Mouse (Mus musculus) forebrain, embryonic 16.5 days (tissue): Measurements from ENCODE around the gene Dok3. TPM values are rescaled to one million over a fixed set of nuclear protein-coding genes. Genes with fewer than 3 reads are reported as not detected.
"Not testable (repeated sequence)": the region's sequence is repeated elsewhere in the genome, so short reads cannot be mapped to it uniquely, and the experiment has no call there.

Experiments
- ATAC-seq: fragments of 200-750 bp; cut with Nextera tagmentation; 2 replicates; pipeline ENCODE4 v1.8.0; 2017; ENCODE audit warnings: mild to moderate bottlenecking, moderate library complexity
- H3K27ac ChIP-seq: fragments of 300-500 bp; sonication (generic); 2 replicates; pipeline ENCODE4 v1.5.1; 2014; ENCODE audit warnings: low read length, control low read depth
- H3K27me3 ChIP-seq: fragments of 300-500 bp; sonication (generic); replicated peaks from 2 replicates; pipeline ENCODE4 v1.6.1; 2014; ENCODE audit warnings: low read length; ENCODE audit not compliant: control insufficient read depth, insufficient read depth
- H3K36me3 ChIP-seq: fragments of 300-500 bp; sonication (generic); 2 replicates; pipeline ENCODE4 v1.6.1; 2014; ENCODE audit not compliant: control insufficient read depth, insufficient read depth
- H3K4me1 ChIP-seq: fragments of 300-500 bp; sonication (generic); replicated peaks from 2 replicates; pipeline ENCODE4 v1.6.1; 2014; ENCODE audit warnings: low read length; ENCODE audit not compliant: control insufficient read depth, insufficient read depth
- H3K4me2 ChIP-seq: fragments of 300-500 bp; sonication (generic); 2 replicates; pipeline ENCODE4 v1.6.1; 2014; ENCODE audit warnings: mild to moderate bottlenecking, low read length, control low read depth
- H3K4me3 ChIP-seq: fragments of 300-500 bp; sonication (generic); replicated peaks from 2 replicates; pipeline ENCODE4 v1.5.1; 2014; ENCODE audit warnings: mild to moderate bottlenecking, low read length, control low read depth
- H3K9ac ChIP-seq: fragments of 300-500 bp; sonication (generic); replicated peaks from 2 replicates; pipeline ENCODE4 v1.6.1; 2014; ENCODE audit warnings: low read depth, low read length, control low read depth
- H3K9me3 ChIP-seq: fragments of 300-500 bp; sonication (generic); 2 replicates; pipeline ENCODE4 v1.6.1; 2016; ENCODE audit warnings: low read length; ENCODE audit not compliant: control insufficient read depth
- WGBS: fragments of 180-500 bp; shearing (Covaris S2); extraction: QIAGEN DNeasy Blood & Tissue Kit; methylation state at CpG from one replicate; pipeline ENCODE4 v1.1.7; 2014; 5-methylcytosine and 5-hydroxymethylcytosine counted together
- polyA plus RNA-seq: library from polyadenylated mRNA; unstranded; fragments of >200 nt; fragmentation: Nextera tagmentation; extraction: Ambion mirVana; gene quantifications from 2 replicates; pipeline ENCODE4 v1.2.1, GENCODE M21; 2015

The Dok3 gene
- polyA plus RNA-seq, result 3.1 and 4.6 TPM in 2 replicates

DNA sequence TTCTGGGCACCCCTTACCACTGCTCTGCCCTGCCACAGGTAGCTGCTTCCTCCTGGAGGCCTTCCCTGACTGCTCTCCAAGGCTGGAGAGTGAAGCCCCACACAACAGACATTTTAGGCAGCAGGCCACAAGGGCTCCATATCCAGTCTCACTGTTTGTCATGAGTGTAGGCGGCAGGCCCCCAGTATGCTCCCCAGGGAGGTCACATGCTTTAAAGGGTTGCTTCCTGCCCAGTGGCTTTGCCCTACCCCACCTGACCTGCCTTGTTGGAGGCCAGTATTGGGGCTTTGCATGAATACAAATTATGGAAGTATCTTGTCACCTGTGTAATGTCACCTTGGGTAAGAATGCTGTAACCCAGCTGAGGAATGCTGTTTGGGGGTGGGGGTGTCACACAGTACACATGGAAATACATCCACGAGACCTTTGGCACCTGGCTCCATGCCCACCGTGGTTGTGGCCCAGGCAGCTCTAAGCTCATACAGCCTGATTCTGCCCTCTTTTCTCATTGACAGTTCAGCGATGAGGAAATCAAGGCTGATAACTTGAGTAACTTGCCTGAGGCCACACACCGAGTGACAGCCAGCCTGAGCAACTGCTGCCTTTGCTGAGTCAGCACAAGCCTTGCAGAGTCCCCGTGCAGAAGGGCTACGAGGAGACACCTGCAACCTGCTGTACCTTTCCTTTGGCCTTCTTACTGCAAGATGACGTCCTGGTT is at the start of gene Dok3:
Gene Dok3 (minus strand): TSS at position 99 of the 718 bp plus-strand sequence.
- no peak for ATAC-seq
- H3K4me2 ChIP-seq, result no peak within 1 kb of the TSS
- peaks cover 31% of the 10 kb centered on the region for H3K36me3 ChIP-seq
- WGBS, result 84% methylated on average over 8 of the region's 8 CpGs
- H3K4me1 ChIP-seq, result no peaks in the 10 kb centered on the region
- no peaks in the 10 kb centered on the region for H3K27me3 ChIP-seq
- H3K27ac ChIP-seq, result no peak within 1 kb of the TSS
- H3K9ac ChIP-seq, result no peak within 1 kb of the TSS
- H3K4me3 ChIP-seq, result no peak within 1 kb of the TSS
- H3K9me3 ChIP-seq, result no peaks in the 10 kb centered on the region

DNA sequence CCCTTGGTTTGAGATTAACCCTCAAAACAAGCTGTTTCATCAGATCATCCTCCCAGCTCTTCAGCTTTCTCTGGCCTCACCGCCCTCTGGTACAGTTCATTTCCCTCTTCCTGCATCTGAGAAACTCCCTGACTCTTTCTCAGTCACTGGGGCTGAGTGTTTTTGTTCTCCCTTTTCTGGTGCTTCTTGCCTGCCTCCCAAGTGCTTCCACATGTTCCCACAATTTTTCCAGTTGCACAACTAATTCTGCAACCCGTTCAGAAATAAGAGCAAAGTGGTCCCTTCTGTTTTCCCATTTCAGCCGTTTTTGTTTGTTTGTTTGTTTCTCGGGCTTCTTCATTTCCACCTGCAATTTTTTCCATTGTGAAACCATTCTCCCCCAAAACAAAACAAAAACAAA is 49.0 kb upstream of the Dok3 start:
- Histone ChIP-seq H3K4me3 (no peak overlapping the region), H3K27me3 (no peaks in the 10 kb centered on the region), H3K4me1 (no peaks in the 10 kb centered on the region), H3K9me3 (no peaks in the 10 kb centered on the region), H3K4me2 (no peak overlapping the region), H3K27ac (no peak overlapping the region), H3K36me3 (no peaks in the 10 kb centered on the region), H3K9ac (no peak overlapping the region)
- 91% methylated on average over 4 of the region's 4 CpGs for WGBS
- ATAC-seq, result no peak

DNA sequence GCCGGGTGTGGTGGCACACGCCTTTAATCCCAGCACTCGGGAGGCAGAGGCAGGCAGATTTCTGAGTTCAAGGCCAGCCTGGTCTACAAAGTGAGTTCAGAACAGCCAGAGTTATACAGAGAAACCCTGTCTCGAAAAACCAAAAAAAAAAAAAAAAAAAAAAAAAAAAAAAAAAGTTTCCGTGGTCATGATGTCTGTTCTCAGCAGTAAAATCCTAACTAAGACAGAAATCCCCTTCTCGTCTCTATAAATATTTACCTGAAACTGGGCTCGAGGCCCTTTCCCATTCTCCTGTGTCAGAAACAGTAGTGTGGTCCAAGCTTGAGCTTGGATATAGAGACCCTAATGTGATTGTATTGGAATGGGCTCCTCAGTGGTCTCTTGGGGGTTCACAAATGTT is 47.8 kb upstream of the Dok3 start:
- ATAC-seq, result not testable (repeated sequence)
- WGBS, result 88% methylated on average over 7 of the region's 7 CpGs

DNA sequence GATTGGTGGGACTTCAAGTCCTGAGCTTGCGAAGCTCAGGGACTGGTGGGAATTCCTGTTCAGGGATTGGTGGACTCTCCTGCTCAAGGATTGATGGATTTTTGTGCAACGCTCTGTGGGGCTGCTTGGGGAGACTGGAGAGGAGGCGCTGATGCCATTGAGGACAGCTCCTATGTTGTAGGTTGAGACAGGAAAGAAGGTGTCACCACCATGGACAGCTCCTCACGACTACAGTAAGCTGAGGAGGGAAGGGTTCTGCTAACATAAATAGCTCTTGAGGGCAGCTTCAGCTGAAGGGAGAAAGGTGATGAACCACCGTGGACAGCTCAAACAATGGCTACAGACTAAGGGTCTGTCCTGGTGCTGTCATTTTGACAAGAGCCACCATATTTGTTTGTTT is 46.8 kb upstream of the Dok3 start:
- Histone ChIP-seq H3K9me3 (no peaks in the 10 kb centered on the region), H3K36me3 (no peaks in the 10 kb centered on the region), H3K27me3 (no peaks in the 10 kb centered on the region), H3K4me1 (peaks cover 8% of the 10 kb centered on the region), H3K9ac (no peak overlapping the region), H3K27ac (no peak overlapping the region), H3K4me3 (no peak overlapping the region), H3K4me2 (no peak overlapping the region)
- no peak for ATAC-seq
- 63% methylated on average over 5 of the region's 5 CpGs for WGBS

More for the DNA sequence above, 47.8 kb upstream of the Dok3 start:
- not testable (repeated sequence) for H3K4me3 ChIP-seq, H3K9me3 ChIP-seq, H3K36me3 ChIP-seq, H3K27ac ChIP-seq, H3K27me3 ChIP-seq, H3K4me2 ChIP-seq, H3K4me1 ChIP-seq, H3K9ac ChIP-seq

DNA sequence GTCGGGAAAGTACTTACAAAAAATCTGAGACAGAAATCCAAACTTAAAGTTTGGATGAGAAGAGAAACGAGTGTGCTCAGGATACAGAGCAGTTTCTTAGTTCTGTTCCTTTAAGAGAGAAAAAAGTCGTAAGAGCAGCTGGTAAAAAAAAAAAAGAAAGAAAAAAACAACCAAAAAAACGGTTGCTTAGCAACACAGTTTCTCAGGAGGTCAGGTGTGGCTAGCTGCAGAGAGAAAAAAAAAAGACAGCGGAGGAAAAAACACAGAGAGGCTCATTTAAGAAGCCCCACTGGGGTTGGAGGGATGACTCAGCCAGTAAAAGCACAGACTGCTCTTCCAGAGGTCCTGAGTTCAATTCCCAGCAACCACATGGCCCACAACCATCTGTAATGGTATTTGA is 45.2 kb upstream of the Dok3 start:
- Histone ChIP-seq H3K36me3 (no peaks in the 10 kb centered on the region), H3K9ac (no peak overlapping the region), H3K4me2 (no peak overlapping the region), H3K9me3 (no peaks in the 10 kb centered on the region), H3K27ac (no peak overlapping the region), H3K27me3 (no peaks in the 10 kb centered on the region), H3K4me1 (peaks cover 14% of the 10 kb centered on the region), H3K4me3 (no peak overlapping the region)
- WGBS, result 61% methylated on average over 5 of the region's 5 CpGs
- ATAC-seq, result no peak

DNA sequence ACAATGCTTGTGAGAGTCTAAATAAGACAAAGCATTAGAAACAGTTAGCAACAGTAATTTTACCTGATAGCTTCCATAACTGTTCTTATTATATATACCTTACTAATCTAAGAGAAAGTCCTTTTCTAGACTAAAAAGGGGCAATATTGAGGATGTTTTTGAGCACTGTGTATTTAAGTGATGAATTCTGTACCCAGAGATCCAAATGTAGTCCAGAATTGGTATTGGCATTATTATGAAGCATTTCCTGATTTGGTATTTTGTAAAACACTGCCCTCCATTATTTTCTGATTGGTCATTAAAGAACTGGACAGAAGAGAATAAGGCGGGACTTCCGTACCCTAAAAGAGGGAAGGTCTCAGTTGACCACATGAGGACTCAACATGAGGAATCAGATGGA is 44.3 kb upstream of the Dok3 start, which contains the start of gene Tmed9:
Gene Tmed9 (plus strand): TSS at position 301 of the 400 bp plus-strand sequence.
- WGBS, result 97% methylated on average over 2 of the region's 2 CpGs
- Histone ChIP-seq H3K9me3 (no peaks in the 10 kb centered on the region), H3K27ac (no peak within 1 kb of the TSS), H3K9ac (no peak within 1 kb of the TSS), H3K4me1 (peaks cover 19% of the 10 kb centered on the region), H3K27me3 (no peaks in the 10 kb centered on the region), H3K4me3 (no peak within 1 kb of the TSS), H3K36me3 (no peaks in the 10 kb centered on the region), H3K4me2 (no peak within 1 kb of the TSS)
- no peak for ATAC-seq

DNA sequence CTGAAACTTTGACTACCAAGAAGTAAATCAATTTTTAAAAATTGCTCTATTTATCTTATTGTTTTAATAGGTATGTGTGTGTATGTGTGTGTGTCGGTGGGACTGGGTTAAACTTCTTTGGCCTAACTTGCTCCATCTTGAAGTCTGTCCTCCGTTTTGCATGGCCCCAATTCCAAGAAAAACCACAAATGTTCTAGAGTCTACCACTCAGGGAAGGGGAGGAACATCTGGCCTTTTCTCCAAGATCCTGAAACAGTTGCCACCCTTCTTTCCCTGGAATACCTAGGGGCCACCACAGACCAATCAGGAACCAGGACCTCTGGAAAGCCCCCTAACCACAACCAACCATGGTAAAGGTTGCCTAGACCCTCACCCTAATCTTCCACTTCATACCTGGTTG is 42.9 kb upstream of the Dok3 start:
- no peaks in the 10 kb centered on the region for H3K36me3 ChIP-seq
- no peak for ATAC-seq
- no peak overlapping the region for H3K9ac ChIP-seq
- no peak overlapping the region for H3K4me3 ChIP-seq
- WGBS, result 77% methylated on average over 2 of the region's 2 CpGs
- H3K4me2 ChIP-seq, result no peak overlapping the region; the same call in 1 of the 2 replicates
- no peaks in the 10 kb centered on the region for H3K27me3 ChIP-seq
- H3K27ac ChIP-seq, result no peak overlapping the region
- no peaks in the 10 kb centered on the region for H3K9me3 ChIP-seq
- peaks cover 30% of the 10 kb centered on the region for H3K4me1 ChIP-seq

DNA sequence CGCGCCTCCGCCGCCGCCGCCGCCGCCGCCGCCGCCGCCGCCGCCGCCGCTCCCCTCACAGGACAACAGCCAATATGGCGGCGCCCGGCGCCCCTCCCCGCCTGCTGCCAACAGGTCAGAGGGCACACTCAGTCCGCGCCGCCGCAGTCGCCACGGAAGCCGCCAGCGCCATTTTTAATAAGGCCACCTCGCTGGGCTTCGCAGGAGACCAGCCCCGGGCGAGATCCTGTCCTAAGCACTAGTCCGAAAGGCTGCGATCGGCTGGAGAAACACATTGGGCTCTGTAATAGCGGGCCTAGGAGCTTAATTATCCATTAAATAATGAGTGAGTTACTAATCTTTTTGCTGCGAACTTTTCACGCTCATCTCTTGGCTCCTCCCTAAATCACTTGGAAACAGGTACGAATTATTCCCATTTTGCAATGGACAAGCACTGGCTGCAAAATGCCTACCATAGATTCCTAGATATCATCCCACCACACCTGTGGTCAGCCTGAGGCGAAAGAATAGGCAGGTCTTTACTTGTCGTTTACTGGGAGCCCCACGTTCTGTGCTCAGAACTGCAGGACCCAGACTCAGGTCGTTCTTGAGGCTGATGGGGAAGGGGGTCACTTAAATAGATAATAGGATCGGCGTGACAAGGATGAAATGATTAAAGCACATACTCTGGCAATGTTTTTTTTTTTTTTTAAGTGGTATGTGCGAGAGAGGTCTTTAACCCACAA is 42.1 kb upstream of the Dok3 start, which contains the start of gene Fam193b:
Gene Fam193b (minus strand): TSS at position 94 of the 725 bp plus-strand sequence.
- peak within 1 kb of the TSS; percentile 93 for H3K4me2 ChIP-seq
- ATAC-seq, result peak; percentile 87
- H3K9me3 ChIP-seq, result no peaks in the 10 kb centered on the region
- peak within 1 kb of the TSS; percentile 94 for H3K4me3 ChIP-seq
- H3K27ac ChIP-seq, result peak within 1 kb of the TSS; percentile 92
- H3K36me3 ChIP-seq, result no peaks in the 10 kb centered on the region
- H3K4me1 ChIP-seq, result peaks cover 32% of the 10 kb centered on the region
- WGBS, result 2% methylated on average over 47 of the region's 47 CpGs
- H3K9ac ChIP-seq, result peak within 1 kb of the TSS; percentile 99
- H3K27me3 ChIP-seq, result no peaks in the 10 kb centered on the region

DNA sequence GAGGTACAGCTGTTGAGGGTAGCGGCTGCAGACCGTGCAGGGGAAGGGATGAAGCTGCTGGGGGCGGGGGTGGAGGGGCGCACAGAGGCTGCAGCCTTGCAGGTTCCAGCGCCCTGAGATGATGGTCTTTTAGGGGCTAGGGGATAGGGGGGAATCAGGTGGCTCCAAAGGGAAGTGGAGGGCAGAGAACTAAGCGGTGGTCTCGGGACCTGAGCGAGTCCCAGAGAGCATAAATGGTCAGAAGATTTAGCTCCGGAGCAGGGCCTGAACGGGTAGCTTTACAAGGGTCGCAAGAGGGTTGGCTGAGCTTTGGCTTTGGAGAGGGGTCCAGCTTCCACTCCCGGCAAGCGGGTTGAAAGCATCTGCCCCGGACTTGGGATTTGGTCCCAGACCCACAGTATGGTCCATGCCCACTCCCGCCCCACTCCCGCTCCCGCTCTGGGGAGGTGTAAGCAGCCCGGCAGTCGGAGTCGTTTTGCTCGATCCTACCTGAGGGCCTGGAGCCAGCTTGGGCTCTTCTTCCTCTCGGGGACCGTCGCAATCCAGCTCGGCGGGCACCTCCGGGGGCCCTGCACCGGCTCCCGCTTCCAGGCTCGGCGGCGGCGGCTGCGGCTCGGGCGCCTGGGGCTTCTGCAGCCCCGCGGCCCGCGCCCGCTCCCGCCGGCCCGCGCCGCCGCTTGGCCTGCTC is 41.3 kb upstream of the Dok3 start:
- Histone ChIP-seq H3K9me3 (no peaks in the 10 kb centered on the region), H3K27me3 (no peaks in the 10 kb centered on the region), H3K4me2 (peak overlapping the region; percentile 93), H3K9ac (peak overlapping the region; percentile 99), H3K36me3 (no peaks in the 10 kb centered on the region), H3K4me1 (peaks cover 32% of the 10 kb centered on the region), H3K4me3 (peak overlapping the region; percentile 94), H3K27ac (peak overlapping the region; percentile 92)
- under 1% methylated on average over 36 of the region's 47 CpGs for WGBS
- ATAC-seq, result peak; percentile 70
